Mouse (Mus musculus): ENCODE data around the gene Gm21188.
"Not testable (repeated sequence)": the region's sequence is repeated elsewhere in the genome, so short reads cannot be mapped to it uniquely, and the experiment has no call there.

GRCm38 (mm10) chr13:120013962-120014361 lies 38.0 kb downstream of the Gm21188 start:
- not testable (repeated sequence) for TF ChIP-seq CTCF, EP300 (IDR thresholded peaks at IDR 0.05; ENCODE audit: low read depth)

All from heart, postnatal 0 days (tissue).